Mouse (Mus musculus): ENCODE measurements around the gene Gm1673. TPM values are rescaled to one million over a fixed set of nuclear protein-coding genes. Genes with fewer than 3 reads are reported as not detected.
"Not testable (repeated sequence)": the region's sequence is repeated elsewhere in the genome, so short reads cannot be mapped to it uniquely, and the experiment has no call there.

Gene Gm1673
- 150 and 154 TPM in 2 replicates for polyA plus RNA-seq (2014; fragmentation: Nextera tagmentation; extraction: Ambion mirVana)

- Histone ChIP-seq H3K9ac (ENCODE audit: low read length) (peak within 1 kb of the TSS; percentile 63), H3K4me1 (ENCODE audit: control insufficient read depth, insufficient read depth, low read length) (peaks cover 4% of the 10 kb centered on the region; the same call in 1 of the 2 replicates), H3K27me3 (ENCODE audit: control insufficient read depth, insufficient read depth, low read length) (no peaks in the 10 kb centered on the region), H3K27ac (replicated peaks; ENCODE audit: low read depth, low read length) (peak within 1 kb of the TSS; percentile 30; the same call in 1 of the 2 replicates), H3K4me2 (ENCODE audit: low read depth, severe bottlenecking) (peak within 1 kb of the TSS; percentile 80), H3K36me3 (ENCODE audit: control insufficient read depth, insufficient read depth, low read length) (no peaks in the 10 kb centered on the region), H3K9me3 (ENCODE audit: control insufficient read depth, low read length) (no peaks in the 10 kb centered on the region), H3K4me3 (ENCODE audit: low read depth, low read length) (peak within 1 kb of the TSS; percentile 92)
- ATAC-seq (ENCODE audit: insufficient number of reproducible peaks, low FRiP score, low TSS enrichment, low read depth) (peak; percentile 82), DNase-seq (ENCODE audit: low spot score) (peak; percentile 94)
- under 1% methylated on average over 84 of the region's 88 CpGs for WGBS
Observed at GRCm38 (mm10) chr5:33983309-33984121, at the start of gene Gm1673. Gene Gm1673, plus strand, starts transcription at chr5:33983433.

- H3K27ac ChIP-seq (replicated peaks; ENCODE audit: low read depth, low read length), result no peak overlapping the region
- H3K4me2 ChIP-seq (ENCODE audit: low read depth, severe bottlenecking), result 0 out of 2 replicates have a peak overlapping the region, but pooled peaks have one; percentile 5
- no peak overlapping the region for H3K4me3 ChIP-seq (ENCODE audit: low read depth, low read length)
- no peak for ATAC-seq (ENCODE audit: insufficient number of reproducible peaks, low FRiP score, low TSS enrichment, low read depth)
- 0 out of 2 replicates have a peak, but pooled peaks cover 8% of the 10 kb centered on the region for H3K4me1 ChIP-seq (ENCODE audit: control insufficient read depth, insufficient read depth, low read length)
- H3K9ac ChIP-seq (ENCODE audit: low read length), result no peak overlapping the region
- H3K9me3 ChIP-seq (ENCODE audit: control insufficient read depth, low read length), result no peaks in the 10 kb centered on the region
- no peaks in the 10 kb centered on the region for H3K27me3 ChIP-seq (ENCODE audit: control insufficient read depth, insufficient read depth, low read length)
- DNase-seq (ENCODE audit: low spot score), result no peak
- peaks cover 6% of the 10 kb centered on the region; the same call in 1 of the 2 replicates for H3K36me3 ChIP-seq (ENCODE audit: control insufficient read depth, insufficient read depth, low read length)
- 80% methylated on average over 2 of the region's 2 CpGs for WGBS
Observed at GRCm38 (mm10) chr5:33934081-33934480, 49.2 kb upstream of the Gm1673 start.

- Histone ChIP-seq H3K4me3 (ENCODE audit: low read depth, low read length) (peak overlapping the region; percentile 74), H3K36me3 (ENCODE audit: control insufficient read depth, insufficient read depth, low read length) (peaks cover 5% of the 10 kb centered on the region; the same call in 1 of the 2 replicates), H3K4me1 (ENCODE audit: control insufficient read depth, insufficient read depth, low read length) (0 out of 2 replicates have a peak, but pooled peaks cover 8% of the 10 kb centered on the region), H3K27me3 (ENCODE audit: control insufficient read depth, insufficient read depth, low read length) (no peaks in the 10 kb centered on the region), H3K4me2 (ENCODE audit: low read depth, severe bottlenecking) (peak overlapping the region; percentile 39; the same call in 1 of the 2 replicates), H3K9ac (ENCODE audit: low read length) (no peak overlapping the region), H3K27ac (replicated peaks; ENCODE audit: low read depth, low read length) (no peak overlapping the region), H3K9me3 (ENCODE audit: control insufficient read depth, low read length) (peaks cover under 1% of the 10 kb centered on the region; the same call in 1 of the 2 replicates)
- ATAC-seq (ENCODE audit: insufficient number of reproducible peaks, low FRiP score, low TSS enrichment, low read depth), result no peak
- no peak for DNase-seq (ENCODE audit: low spot score)
- WGBS, result 83% methylated on average over 7 of the region's 7 CpGs
Observed at GRCm38 (mm10) chr5:33934877-33935276, 48.4 kb upstream of the Gm1673 start.

- no peaks in the 10 kb centered on the region for H3K27me3 ChIP-seq (ENCODE audit: control insufficient read depth, insufficient read depth, low read length)
Observed at GRCm38 (mm10) chr5:33935700-33936111, 47.5 kb upstream of the Gm1673 start.

GRCm38 (mm10) chr5:33936120-33936707, 47.0 kb upstream of the Gm1673 start, which contains the start of gene Nelfa:
Gene Nelfa, minus strand, starts transcription at chr5:33936413.
- H3K36me3 ChIP-seq (ENCODE audit: control insufficient read depth, insufficient read depth, low read length), result no peaks in the 10 kb centered on the region
- H3K4me3 ChIP-seq (ENCODE audit: low read depth, low read length), result peak within 1 kb of the TSS; percentile 74
- H3K27ac ChIP-seq (replicated peaks; ENCODE audit: low read depth, low read length), result peak within 1 kb of the TSS; percentile 89
- no peaks in the 10 kb centered on the region for H3K27me3 ChIP-seq (ENCODE audit: control insufficient read depth, insufficient read depth, low read length)
- 0 out of 2 replicates have a peak, but pooled peaks cover 8% of the 10 kb centered on the region for H3K4me1 ChIP-seq (ENCODE audit: control insufficient read depth, insufficient read depth, low read length)
- peaks cover 3% of the 10 kb centered on the region; the same call in 1 of the 2 replicates for H3K9me3 ChIP-seq (ENCODE audit: control insufficient read depth, low read length)
- H3K9ac ChIP-seq (ENCODE audit: low read length), result peak within 1 kb of the TSS; percentile 94
- DNase-seq (ENCODE audit: low spot score) (peak; percentile 99), ATAC-seq (ENCODE audit: insufficient number of reproducible peaks, low FRiP score, low TSS enrichment, low read depth) (peak; percentile 97)
- H3K4me2 ChIP-seq (ENCODE audit: low read depth, severe bottlenecking), result peak within 1 kb of the TSS; percentile 65
- WGBS, result under 1% methylated on average over 61 of the region's 61 CpGs

More at GRCm38 (mm10) chr5:33935700-33936111, 47.5 kb upstream of the Gm1673 start:
- Histone ChIP-seq H3K4me2 (ENCODE audit: low read depth, severe bottlenecking) (peak overlapping the region; percentile 39), H3K4me3 (ENCODE audit: low read depth, low read length) (peak overlapping the region; percentile 74), H3K27ac (replicated peaks; ENCODE audit: low read depth, low read length) (peak overlapping the region; percentile 89), H3K36me3 (ENCODE audit: control insufficient read depth, insufficient read depth, low read length) (no peaks in the 10 kb centered on the region), H3K4me1 (ENCODE audit: control insufficient read depth, insufficient read depth, low read length) (0 out of 2 replicates have a peak, but pooled peaks cover 8% of the 10 kb centered on the region), H3K9ac (ENCODE audit: low read length) (peak overlapping the region; percentile 94), H3K9me3 (ENCODE audit: control insufficient read depth, low read length) (peaks cover 3% of the 10 kb centered on the region; the same call in 1 of the 2 replicates)
- no peak for ATAC-seq (ENCODE audit: insufficient number of reproducible peaks, low FRiP score, low TSS enrichment, low read depth)
- DNase-seq (ENCODE audit: low spot score), result no peak
- WGBS, result 2% methylated on average over 34 of the region's 39 CpGs

- H3K4me2 ChIP-seq (ENCODE audit: low read depth, severe bottlenecking), result peak overlapping the region; percentile 65; the same call in 1 of the 2 replicates
- no peak for ATAC-seq (ENCODE audit: insufficient number of reproducible peaks, low FRiP score, low TSS enrichment, low read depth)
- DNase-seq (ENCODE audit: low spot score), result no peak
- 92% methylated on average over 2 of the region's 2 CpGs for WGBS
- H3K27ac ChIP-seq (replicated peaks; ENCODE audit: low read depth, low read length), result no peak overlapping the region
- H3K4me3 ChIP-seq (ENCODE audit: low read depth, low read length), result peak overlapping the region; percentile 74; the same call in 1 of the 2 replicates
- no peaks in the 10 kb centered on the region for H3K27me3 ChIP-seq (ENCODE audit: control insufficient read depth, insufficient read depth, low read length)
- no peak overlapping the region for H3K9ac ChIP-seq (ENCODE audit: low read length)
- peaks cover 3% of the 10 kb centered on the region; the same call in 1 of the 2 replicates for H3K9me3 ChIP-seq (ENCODE audit: control insufficient read depth, low read length)
- 0 out of 2 replicates have a peak, but pooled peaks cover 8% of the 10 kb centered on the region for H3K4me1 ChIP-seq (ENCODE audit: control insufficient read depth, insufficient read depth, low read length)
- no peaks in the 10 kb centered on the region for H3K36me3 ChIP-seq (ENCODE audit: control insufficient read depth, insufficient read depth, low read length)
Observed at GRCm38 (mm10) chr5:33937230-33937629, 46.0 kb upstream of the Gm1673 start.

- H3K4me3 ChIP-seq (ENCODE audit: low read depth, low read length), result no peak overlapping the region
- 0 out of 2 replicates have a peak, but pooled peaks cover 8% of the 10 kb centered on the region for H3K4me1 ChIP-seq (ENCODE audit: control insufficient read depth, insufficient read depth, low read length)
- DNase-seq (ENCODE audit: low spot score), result no peak
- WGBS, result 89% methylated on average over 3 of the region's 3 CpGs
- H3K4me2 ChIP-seq (ENCODE audit: low read depth, severe bottlenecking), result no peak overlapping the region
- H3K27ac ChIP-seq (replicated peaks; ENCODE audit: low read depth, low read length), result no peak overlapping the region
- peaks cover 3% of the 10 kb centered on the region; the same call in 1 of the 2 replicates for H3K9me3 ChIP-seq (ENCODE audit: control insufficient read depth, low read length)
- no peak for ATAC-seq (ENCODE audit: insufficient number of reproducible peaks, low FRiP score, low TSS enrichment, low read depth)
- no peaks in the 10 kb centered on the region for H3K36me3 ChIP-seq (ENCODE audit: control insufficient read depth, insufficient read depth, low read length)
- no peaks in the 10 kb centered on the region for H3K27me3 ChIP-seq (ENCODE audit: control insufficient read depth, insufficient read depth, low read length)
- no peak overlapping the region for H3K9ac ChIP-seq (ENCODE audit: low read length)
Observed at GRCm38 (mm10) chr5:33938448-33938847, 44.8 kb upstream of the Gm1673 start.

- H3K4me1 ChIP-seq (ENCODE audit: control insufficient read depth, insufficient read depth, low read length); ATAC-seq (ENCODE audit: insufficient number of reproducible peaks, low FRiP score, low TSS enrichment, low read depth); H3K4me2 ChIP-seq (ENCODE audit: low read depth, severe bottlenecking); H3K36me3 ChIP-seq (ENCODE audit: control insufficient read depth, insufficient read depth, low read length); H3K9ac ChIP-seq (ENCODE audit: low read length); H3K9me3 ChIP-seq (ENCODE audit: control insufficient read depth, low read length); H3K27me3 ChIP-seq (ENCODE audit: control insufficient read depth, insufficient read depth, low read length); H3K27ac ChIP-seq (replicated peaks; ENCODE audit: low read depth, low read length); DNase-seq (ENCODE audit: low spot score); H3K4me3 ChIP-seq (ENCODE audit: low read depth, low read length): not testable (repeated sequence)
- WGBS, result 83% methylated on average over 16 of the region's 16 CpGs
Observed at GRCm38 (mm10) chr5:33947035-33947434, 36.2 kb upstream of the Gm1673 start.
